Comparison of ENCODE assay signal across 19 mouse cellular contexts in genomic region chr3:21549671-21550070, GRCm38 (mm10).
A peak's percentile ranks its signal among the peaks of the same experiment; 100 is the strongest.
DNase-seq lines count a peak whose midpoint lies in the region; ATAC-seq lines count a peak whose summit lies in the region.
"Had no signal": no experiment of that assay in that cellular context is flagged by ENCODE, and none has a peak within 500 bp of the region (broad histone marks: within the 10 kb centered on the region; RNA-seq: fewer than 3 reads in every experiment).

No protein-coding gene starts in this region.

- peak; percentile 90 for DNase-seq in heart, adult 11 months
- no peak for DNase-seq in heart, embryonic 10.5 days (ENCODE audit: low spot score)
- no peak for DNase-seq in midbrain, embryonic 11.5 days (ENCODE audit: low spot score, missing footprints)
- DNase-seq: adrenal gland, adult 2 months; adrenal gland, postnatal 25 days; cerebellum, adult 18-20 months; cerebellum, adult 9-11 months; cerebellum, postnatal 36 days; forebrain, postnatal 0 days; kidney, adult 18-20 months had no signal

- WGBS in heart, embryonic 11.5 days (ENCODE audit: insufficient replicate concordance), result 20% methylated on average over 4 of the region's 4 CpGs
- WGBS in heart, embryonic 10.5 days, result 33% methylated on average over 4 of the region's 4 CpGs
- 28% methylated on average over 4 of the region's 4 CpGs for WGBS in heart, embryonic 12.5 days
- WGBS in midbrain, embryonic 12.5 days, result 46% methylated on average over 4 of the region's 4 CpGs
- WGBS in midbrain, embryonic 11.5 days, result 49% methylated on average over 4 of the region's 4 CpGs
- WGBS in forebrain, embryonic 15.5 days, result 37% methylated on average over 4 of the region's 4 CpGs

- H3K9ac ChIP-seq in heart, embryonic 11.5 days (ENCODE audit: low read depth, low read length), result no peak overlapping the region
- H3K9ac ChIP-seq in heart, embryonic 12.5 days, result no peak overlapping the region
- no peak overlapping the region for H3K9ac ChIP-seq in midbrain, embryonic 12.5 days (replicated peaks)
- H3K9ac ChIP-seq in midbrain, embryonic 11.5 days (ENCODE audit: low read length), result no peak overlapping the region
- no peak overlapping the region for H3K9ac ChIP-seq in forebrain, embryonic 15.5 days (replicated peaks)
- H3K9ac ChIP-seq: embryonic facial prominence, embryonic 13.5 days; forebrain, embryonic 12.5 days; forebrain, postnatal 0 days; heart, embryonic 13.5 days; intestine, embryonic 15.5 days; kidney, embryonic 15.5 days had no signal

- no peak overlapping the region for H3K27ac ChIP-seq in heart, embryonic 11.5 days (ENCODE audit: low read depth, low read length)
- 0 out of 2 replicates have a peak overlapping the region, but pooled peaks have one; percentile 17 for H3K27ac ChIP-seq in heart, embryonic 10.5 days
- H3K27ac ChIP-seq in heart, embryonic 12.5 days (ENCODE audit: poor library complexity, severe bottlenecking), result no peak overlapping the region
- 0 out of 2 replicates have a peak overlapping the region, but pooled peaks have one; percentile 1 for H3K27ac ChIP-seq in midbrain, embryonic 12.5 days (replicated peaks)
- no peak overlapping the region for H3K27ac ChIP-seq in midbrain, embryonic 11.5 days (ENCODE audit: low read depth, low read length)
- no peak overlapping the region for H3K27ac ChIP-seq in forebrain, embryonic 15.5 days (replicated peaks)
- H3K27ac ChIP-seq: embryonic facial prominence, embryonic 13.5 days; forebrain, embryonic 12.5 days; heart, embryonic 13.5 days; intestine, embryonic 15.5 days; kidney, embryonic 15.5 days had no signal

- no peak overlapping the region for H3K4me2 ChIP-seq in heart, embryonic 11.5 days
- no peak overlapping the region; the same call in 1 of the 2 replicates for H3K4me2 ChIP-seq in heart, embryonic 12.5 days
- no peak overlapping the region for H3K4me2 ChIP-seq in midbrain, embryonic 12.5 days (replicated peaks)
- no peak overlapping the region for H3K4me2 ChIP-seq in midbrain, embryonic 11.5 days
- no peak overlapping the region for H3K4me2 ChIP-seq in forebrain, embryonic 15.5 days (replicated peaks)
- H3K4me2 ChIP-seq: embryonic facial prominence, embryonic 13.5 days; forebrain, embryonic 12.5 days; heart, embryonic 13.5 days; intestine, embryonic 15.5 days; kidney, embryonic 15.5 days had no signal

- no peak for ATAC-seq in heart, embryonic 11.5 days (replicated peaks; ENCODE audit: insufficient number of reproducible peaks, low FRiP score, low TSS enrichment)
- no peak for ATAC-seq in heart, embryonic 12.5 days (ENCODE audit: insufficient number of reproducible peaks, low FRiP score)
- no peak for ATAC-seq in midbrain, embryonic 12.5 days (ENCODE audit: low FRiP score, low read depth)
- no peak for ATAC-seq in midbrain, embryonic 11.5 days (ENCODE audit: low FRiP score)
- no peak for ATAC-seq in forebrain, embryonic 15.5 days (replicated peaks)
- ATAC-seq: intestine, embryonic 15.5 days had no signal

- H3K27me3 ChIP-seq in heart, embryonic 11.5 days (ENCODE audit: control insufficient read depth, insufficient read depth, low read length), result no peaks in the 10 kb centered on the region
- no peaks in the 10 kb centered on the region for H3K27me3 ChIP-seq in heart, embryonic 10.5 days (ENCODE audit: insufficient read depth, poor library complexity, severe bottlenecking)
- H3K27me3 ChIP-seq in heart, embryonic 12.5 days (replicated peaks), result no peaks in the 10 kb centered on the region
- H3K27me3 ChIP-seq in midbrain, embryonic 12.5 days, result no peaks in the 10 kb centered on the region
- H3K27me3 ChIP-seq in midbrain, embryonic 11.5 days (ENCODE audit: control insufficient read depth, insufficient read depth, low read length), result no peaks in the 10 kb centered on the region
- H3K27me3 ChIP-seq in forebrain, embryonic 15.5 days, result no peaks in the 10 kb centered on the region
- H3K27me3 ChIP-seq: embryonic facial prominence, embryonic 13.5 days; forebrain, embryonic 12.5 days; heart, embryonic 13.5 days; intestine, embryonic 15.5 days; kidney, embryonic 15.5 days had no signal

- H3K4me1 ChIP-seq in heart, embryonic 11.5 days (ENCODE audit: control insufficient read depth, insufficient read depth, low read length), result peaks cover 14% of the 10 kb centered on the region
- H3K4me1 ChIP-seq in heart, embryonic 10.5 days, result peaks cover 29% of the 10 kb centered on the region; the same call in 1 of the 2 replicates
- peaks cover 26% of the 10 kb centered on the region for H3K4me1 ChIP-seq in heart, embryonic 12.5 days (replicated peaks)
- H3K4me1 ChIP-seq in midbrain, embryonic 12.5 days, result peaks cover 32% of the 10 kb centered on the region
- peaks cover 24% of the 10 kb centered on the region for H3K4me1 ChIP-seq in midbrain, embryonic 11.5 days (ENCODE audit: control insufficient read depth, insufficient read depth, low read length)
- H3K4me1 ChIP-seq in forebrain, embryonic 15.5 days, result peaks cover 21% of the 10 kb centered on the region
- H3K4me1 ChIP-seq: intestine, embryonic 15.5 days had no signal

- no peaks in the 10 kb centered on the region for H3K36me3 ChIP-seq in heart, embryonic 11.5 days (ENCODE audit: control insufficient read depth, insufficient read depth, low read length)
- no peaks in the 10 kb centered on the region for H3K36me3 ChIP-seq in heart, embryonic 10.5 days
- H3K36me3 ChIP-seq in heart, embryonic 12.5 days, result no peaks in the 10 kb centered on the region
- no peaks in the 10 kb centered on the region for H3K36me3 ChIP-seq in midbrain, embryonic 12.5 days
- no peaks in the 10 kb centered on the region for H3K36me3 ChIP-seq in midbrain, embryonic 11.5 days (ENCODE audit: control insufficient read depth, insufficient read depth, low read length)
- no peaks in the 10 kb centered on the region for H3K36me3 ChIP-seq in forebrain, embryonic 15.5 days
- H3K36me3 ChIP-seq: embryonic facial prominence, embryonic 13.5 days; forebrain, embryonic 12.5 days; heart, embryonic 13.5 days; intestine, embryonic 15.5 days; kidney, embryonic 15.5 days had no signal

- H3K9me3 ChIP-seq in heart, embryonic 11.5 days (replicated peaks; ENCODE audit: control insufficient read depth, low read length), result no peaks in the 10 kb centered on the region
- no peaks in the 10 kb centered on the region for H3K9me3 ChIP-seq in heart, embryonic 10.5 days
- no peaks in the 10 kb centered on the region for H3K9me3 ChIP-seq in heart, embryonic 12.5 days (replicated peaks)
- H3K9me3 ChIP-seq in midbrain, embryonic 12.5 days, result no peaks in the 10 kb centered on the region
- H3K9me3 ChIP-seq in midbrain, embryonic 11.5 days (ENCODE audit: control insufficient read depth, low read length), result no peaks in the 10 kb centered on the region
- no peaks in the 10 kb centered on the region for H3K9me3 ChIP-seq in forebrain, embryonic 15.5 days
- H3K9me3 ChIP-seq: embryonic facial prominence, embryonic 13.5 days; forebrain, embryonic 12.5 days; heart, embryonic 13.5 days; intestine, embryonic 15.5 days; kidney, embryonic 15.5 days had no signal

- H3K4me3 ChIP-seq in heart, embryonic 11.5 days (ENCODE audit: low read depth, low read length), result no peak overlapping the region
- no peak overlapping the region for H3K4me3 ChIP-seq in heart, embryonic 10.5 days
- H3K4me3 ChIP-seq in heart, embryonic 12.5 days, result no peak overlapping the region
- no peak overlapping the region for H3K4me3 ChIP-seq in midbrain, embryonic 12.5 days
- H3K4me3 ChIP-seq in midbrain, embryonic 11.5 days (ENCODE audit: low read depth, low read length), result no peak overlapping the region
- H3K4me3 ChIP-seq in forebrain, embryonic 15.5 days, result no peak overlapping the region
- H3K4me3 ChIP-seq: embryonic facial prominence, embryonic 13.5 days; forebrain, embryonic 12.5 days; heart, embryonic 13.5 days; intestine, embryonic 15.5 days; kidney, embryonic 15.5 days had no signal

Comparison
In these comparisons a context has a peak if more than half of its experiments do, and no peak if none do; other contexts are left out.
1. H3K27ac ChIP-seq: peak in heart, embryonic 10.5 days (single experiment) and midbrain, embryonic 12.5 days (single experiment); none in heart, embryonic 11.5 days (single experiment), heart, embryonic 12.5 days (single experiment), midbrain, embryonic 11.5 days (single experiment) and forebrain, embryonic 15.5 days (single experiment).